Mouse (Mus musculus): ENCODE data around the gene Igfn1. TPM values are rescaled to one million over a fixed set of nuclear protein-coding genes. Genes with fewer than 3 reads are reported as not detected.

Igfn1 gene
- polyA plus RNA-seq, 1 experiment from 2014 or later, result not detected

DNA sequence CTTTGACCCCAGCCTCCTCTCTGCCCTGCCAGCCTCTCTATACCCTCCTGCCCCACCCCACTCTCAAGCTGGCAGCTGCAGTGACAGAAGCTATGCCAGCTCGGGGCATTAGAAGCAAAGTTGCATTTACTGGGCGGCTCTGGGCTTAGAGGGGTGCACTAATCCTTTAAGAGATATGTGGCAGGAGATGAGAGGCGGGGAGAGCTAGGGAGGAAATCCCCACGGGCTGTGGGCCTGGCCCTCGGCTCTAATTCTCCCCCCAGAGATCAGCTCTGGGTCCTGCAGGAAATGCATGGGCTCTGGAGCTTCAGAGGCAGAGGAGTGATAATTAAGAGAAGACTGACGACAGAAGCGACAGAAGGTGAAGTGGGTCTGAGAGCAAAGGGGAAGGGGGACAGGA, 26.8 kb upstream of the Igfn1 start:
- Histone ChIP-seq H3K4me2 (replicated peaks) (no peak overlapping the region), H3K4me3 (no peak overlapping the region), H3K4me1 (no peaks in the 10 kb centered on the region), H3K9me3 (no peaks in the 10 kb centered on the region), H3K9ac (no peak overlapping the region), H3K27ac (no peak overlapping the region), H3K36me3 (peaks cover 76% of the 10 kb centered on the region), H3K27me3 (replicated peaks) (no peaks in the 10 kb centered on the region; the same call in 1 of the 2 replicates)
- no peak for ATAC-seq (ENCODE audit: low FRiP score, low read depth)
- WGBS, result 80% methylated on average over 7 of the region's 7 CpGs

DNA sequence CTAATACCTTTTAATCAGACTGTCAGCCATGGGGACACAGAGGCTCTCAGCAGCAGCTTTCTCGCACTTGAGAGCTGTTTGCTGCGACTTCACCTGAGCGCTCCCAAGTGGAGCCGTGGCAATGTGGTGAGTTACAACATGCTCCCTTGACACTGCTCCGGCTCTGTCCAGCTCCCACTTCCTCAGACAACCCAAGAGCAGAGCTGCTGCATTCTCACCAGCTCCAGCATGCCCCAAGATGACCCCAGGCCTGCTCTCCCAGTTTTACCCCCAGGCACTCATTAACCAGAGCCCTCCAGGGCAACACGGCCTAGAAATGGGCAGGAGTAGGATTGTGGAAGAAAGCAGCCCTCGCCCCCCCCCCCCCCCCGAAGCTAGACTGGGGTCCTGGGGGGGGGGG, 25.6 kb upstream of the Igfn1 start:
- Histone ChIP-seq H3K9ac (no peak overlapping the region), H3K27me3 (replicated peaks) (no peaks in the 10 kb centered on the region), H3K4me3 (no peak overlapping the region), H3K27ac (no peak overlapping the region), H3K36me3 (peaks cover 89% of the 10 kb centered on the region), H3K9me3 (no peaks in the 10 kb centered on the region), H3K4me1 (no peaks in the 10 kb centered on the region), H3K4me2 (replicated peaks) (no peak overlapping the region)
- ATAC-seq (ENCODE audit: low FRiP score, low read depth), result no peak
- WGBS, result 78% methylated on average over 8 of the region's 8 CpGs

DNA sequence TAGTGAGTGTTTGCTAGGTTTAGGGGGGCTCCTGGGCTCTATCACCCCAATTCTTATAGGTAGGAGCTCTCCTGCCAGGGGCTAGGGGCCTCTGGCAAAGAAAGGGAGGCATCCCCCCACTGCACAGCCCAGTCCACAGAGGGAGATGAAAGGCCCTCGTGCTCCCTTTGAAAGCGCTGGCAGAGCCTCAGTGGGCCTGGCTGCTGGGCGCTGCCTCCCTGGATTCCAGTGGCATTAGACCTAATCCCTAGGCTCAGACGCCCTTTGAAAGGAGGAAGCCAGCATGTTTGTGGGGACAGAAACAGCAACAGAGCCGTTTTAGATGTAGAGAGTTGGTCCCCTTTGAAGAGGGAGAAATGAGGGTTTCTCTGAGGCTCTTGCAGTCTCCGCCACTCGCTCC, 24.1 kb upstream of the Igfn1 start:
- peaks cover 98% of the 10 kb centered on the region for H3K36me3 ChIP-seq
- H3K4me3 ChIP-seq, result no peak overlapping the region
- 68% methylated on average over 7 of the region's 7 CpGs for WGBS
- H3K9me3 ChIP-seq, result no peaks in the 10 kb centered on the region
- no peaks in the 10 kb centered on the region for H3K27me3 ChIP-seq (replicated peaks)
- H3K27ac ChIP-seq, result no peak overlapping the region
- H3K4me1 ChIP-seq, result no peaks in the 10 kb centered on the region
- H3K9ac ChIP-seq, result no peak overlapping the region
- no peak overlapping the region for H3K4me2 ChIP-seq (replicated peaks)
- ATAC-seq (ENCODE audit: low FRiP score, low read depth), result no peak

DNA sequence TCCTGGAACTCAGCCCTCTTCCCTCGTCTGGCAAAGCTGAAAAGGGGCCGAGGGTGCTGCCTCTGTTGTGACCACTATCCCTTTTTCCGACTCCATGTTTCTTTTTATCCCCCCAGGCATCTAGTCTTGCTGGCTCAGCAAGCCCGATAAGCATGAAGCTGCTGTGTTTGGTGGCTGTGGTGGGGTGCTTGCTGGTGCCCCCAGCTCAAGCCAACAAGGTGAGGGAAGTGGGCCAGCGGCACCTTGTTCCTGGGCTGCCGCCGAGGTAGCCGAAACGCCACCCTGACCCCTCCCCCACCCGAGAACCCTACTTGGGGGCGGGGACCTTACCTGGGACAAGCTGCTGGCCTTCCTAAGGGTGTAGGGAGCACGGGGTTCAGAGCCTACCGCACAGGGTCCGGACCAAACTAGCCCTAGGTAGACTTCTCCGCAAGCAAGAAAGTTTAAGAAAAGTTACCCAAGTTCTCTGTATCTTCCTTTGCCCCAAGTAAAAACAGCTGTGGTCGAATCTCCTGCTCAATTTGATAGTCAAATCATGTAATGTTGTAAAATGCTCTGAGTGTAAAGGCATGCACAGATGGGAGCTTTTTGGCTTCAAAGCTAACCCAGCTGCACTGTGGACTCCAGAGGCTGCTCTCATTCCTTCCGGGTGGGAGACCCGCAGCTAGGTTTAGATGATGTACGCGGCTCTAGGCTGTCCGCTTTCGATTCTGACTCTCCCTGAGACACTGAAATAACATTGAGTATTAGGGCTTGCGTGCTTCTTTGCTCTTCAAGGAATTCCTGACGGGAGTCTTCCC, 12.4 kb upstream of the Igfn1 start:
- Histone ChIP-seq H3K9ac (peak overlapping the region; percentile 91), H3K4me3 (peak overlapping the region; percentile 83), H3K9me3 (no peaks in the 10 kb centered on the region), H3K4me1 (peaks cover 14% of the 10 kb centered on the region), H3K27me3 (replicated peaks) (no peaks in the 10 kb centered on the region), H3K27ac (peak overlapping the region; percentile 27; the same call in 1 of the 2 replicates), H3K4me2 (replicated peaks) (peak overlapping the region; percentile 96), H3K36me3 (peaks cover 28% of the 10 kb centered on the region)
- ATAC-seq (ENCODE audit: low FRiP score, low read depth), result peak; percentile 48
- WGBS, result 10% methylated on average over 24 of the region's 24 CpGs

DNA sequence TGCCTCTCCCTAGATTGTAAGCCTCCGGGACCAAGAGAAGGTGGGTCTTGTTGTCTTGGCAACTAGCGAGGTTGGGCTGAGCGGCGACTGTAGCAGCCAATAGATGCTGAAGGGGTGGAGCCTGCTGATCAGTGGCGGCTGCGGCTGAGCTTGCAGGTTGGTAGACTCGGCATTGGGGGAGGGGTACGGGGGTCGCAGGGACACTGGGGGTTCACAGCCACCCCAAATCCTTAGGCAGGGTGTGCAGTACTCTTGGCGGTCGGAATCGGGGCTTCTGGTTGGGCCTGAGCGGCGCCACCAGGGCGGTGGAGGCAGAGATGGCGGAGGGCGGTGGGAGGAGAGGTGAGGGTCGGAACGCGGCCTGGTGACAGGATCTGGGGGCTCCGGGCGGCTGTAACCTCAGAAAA, 11.8 kb upstream of the Igfn1 start:
- Histone ChIP-seq H3K4me1 (peaks cover 14% of the 10 kb centered on the region), H3K36me3 (peaks cover 22% of the 10 kb centered on the region), H3K9me3 (no peaks in the 10 kb centered on the region), H3K4me3 (peak overlapping the region; percentile 83), H3K4me2 (replicated peaks) (peak overlapping the region; percentile 96), H3K27ac (peak overlapping the region; percentile 27; the same call in 1 of the 2 replicates), H3K9ac (peak overlapping the region; percentile 91), H3K27me3 (replicated peaks) (no peaks in the 10 kb centered on the region)
- peak; percentile 99 for ATAC-seq (ENCODE audit: low FRiP score, low read depth)
- WGBS, result under 1% methylated on average over 22 of the region's 22 CpGs

DNA sequence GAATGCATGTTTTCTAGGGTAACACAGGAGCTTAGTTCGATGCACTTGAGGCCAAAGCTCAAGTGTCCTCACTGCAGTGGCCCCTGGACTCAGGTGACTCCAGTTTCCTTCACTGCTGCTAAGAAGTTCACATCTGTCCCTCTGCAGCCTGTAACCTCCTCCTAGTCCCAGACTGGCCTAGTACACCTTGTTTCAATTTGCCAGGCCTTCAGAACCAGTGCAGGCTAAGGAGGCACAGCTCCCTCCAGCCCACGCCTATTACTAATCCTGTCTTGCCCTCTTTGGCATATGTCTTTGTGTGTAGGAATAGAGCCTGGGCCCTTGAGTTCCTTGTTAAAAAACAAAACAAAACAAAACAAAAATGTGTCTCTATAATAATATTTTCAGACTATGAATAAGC, 11.2 kb upstream of the Igfn1 start:
- Histone ChIP-seq H3K9me3 (no peaks in the 10 kb centered on the region), H3K27ac (no peak overlapping the region), H3K4me2 (replicated peaks) (peak overlapping the region; percentile 96), H3K36me3 (peaks cover 16% of the 10 kb centered on the region), H3K9ac (no peak overlapping the region), H3K27me3 (replicated peaks) (no peaks in the 10 kb centered on the region), H3K4me3 (no peak overlapping the region), H3K4me1 (peaks cover 14% of the 10 kb centered on the region)
- 85% methylated on average over 2 of the region's 2 CpGs for WGBS
- peak; percentile 30; the same call in 1 of the 2 replicates for ATAC-seq (ENCODE audit: low FRiP score, low read depth)

DNA sequence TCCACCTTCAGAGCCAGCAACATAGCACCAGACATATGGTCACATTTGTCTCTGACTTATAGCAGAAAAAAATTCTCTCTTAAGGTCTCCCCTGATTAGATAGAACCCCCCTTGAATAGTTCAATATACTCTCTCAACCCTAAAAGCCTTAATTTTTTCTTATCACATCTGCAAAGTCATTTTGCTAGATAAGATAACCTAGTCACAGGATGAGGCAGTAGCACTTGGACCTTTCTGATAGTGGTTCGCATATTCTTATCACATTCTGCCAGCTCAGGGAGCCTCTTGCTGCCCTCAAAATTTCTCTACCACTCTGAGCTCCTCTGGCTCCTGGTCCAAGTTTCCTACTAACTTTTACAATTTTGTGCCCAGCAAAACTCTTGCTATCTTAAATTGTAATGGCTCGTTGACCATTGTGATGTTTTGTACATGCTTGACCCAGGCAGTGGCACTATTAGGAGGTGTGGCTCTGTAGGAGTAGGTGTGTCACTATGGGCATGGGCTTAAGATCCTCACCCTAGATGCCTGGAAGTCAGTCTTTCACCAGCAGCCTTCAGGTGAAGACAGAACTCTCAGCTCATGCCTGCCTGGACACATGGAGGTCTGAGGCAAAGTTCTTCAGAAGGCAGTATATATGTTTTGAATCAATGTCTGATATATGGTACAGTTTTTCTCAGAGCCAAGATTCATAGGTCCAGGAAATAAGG, 8.8 kb upstream of the Igfn1 start:
- Histone ChIP-seq H3K27me3 (replicated peaks) (no peaks in the 10 kb centered on the region), H3K4me3 (no peak overlapping the region), H3K9ac (no peak overlapping the region), H3K9me3 (no peaks in the 10 kb centered on the region), H3K4me2 (replicated peaks) (no peak overlapping the region), H3K36me3 (no peaks in the 10 kb centered on the region), H3K27ac (no peak overlapping the region), H3K4me1 (peaks cover 14% of the 10 kb centered on the region)
- WGBS, result 82% methylated on average over 2 of the region's 2 CpGs
- ATAC-seq (ENCODE audit: low FRiP score, low read depth), result no peak

DNA sequence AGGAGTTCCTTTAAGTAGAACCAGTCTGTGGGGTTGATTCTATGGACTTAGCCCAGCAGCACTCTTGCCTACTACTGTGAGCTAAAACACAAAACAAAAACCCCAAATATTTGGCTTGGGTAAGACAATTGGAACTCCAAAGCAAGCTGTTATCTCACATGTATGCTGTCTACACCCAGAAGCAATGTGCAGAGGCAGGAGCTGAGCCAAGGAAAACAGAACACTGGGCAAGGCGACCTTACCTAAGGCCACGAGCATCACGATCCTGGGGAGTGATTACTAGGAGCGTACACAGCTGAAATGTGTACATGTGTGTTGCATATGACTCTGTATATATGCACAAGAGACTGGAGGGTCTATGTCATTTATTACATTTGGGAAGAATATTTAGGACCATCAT, 7.4 kb upstream of the Igfn1 start:
- no peak overlapping the region for H3K4me2 ChIP-seq (replicated peaks)
- WGBS, result 82% methylated on average over 4 of the region's 4 CpGs
- no peak for ATAC-seq (ENCODE audit: low FRiP score, low read depth)
- 0 out of 2 replicates have a peak, but pooled peaks cover 5% of the 10 kb centered on the region for H3K4me1 ChIP-seq
- H3K27ac ChIP-seq, result no peak overlapping the region
- no peak overlapping the region for H3K4me3 ChIP-seq
- H3K9me3 ChIP-seq, result no peaks in the 10 kb centered on the region
- H3K27me3 ChIP-seq (replicated peaks), result no peaks in the 10 kb centered on the region
- H3K9ac ChIP-seq, result no peak overlapping the region
- H3K36me3 ChIP-seq, result no peaks in the 10 kb centered on the region

DNA sequence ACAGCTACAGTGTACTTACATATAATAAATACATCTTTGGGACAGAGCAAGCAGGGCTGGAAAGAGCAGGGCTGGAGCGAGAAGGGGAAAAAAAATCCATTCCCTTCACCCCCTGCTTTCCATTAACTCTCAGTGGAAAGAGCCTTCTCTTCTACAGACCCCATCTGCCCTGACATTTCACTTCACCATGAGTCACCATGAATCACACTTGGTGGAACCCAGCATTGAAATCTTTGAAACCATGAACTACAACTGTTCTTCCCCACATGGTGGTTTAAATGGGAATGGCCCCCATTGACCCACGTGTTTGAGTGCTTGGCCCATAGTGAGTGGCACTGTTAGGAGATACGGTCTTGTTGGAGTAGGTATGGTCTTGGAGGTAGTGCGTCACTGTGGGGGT, 4.1 kb upstream of the Igfn1 start:
- no peak overlapping the region for H3K9ac ChIP-seq
- H3K4me1 ChIP-seq, result peaks cover 11% of the 10 kb centered on the region
- no peak overlapping the region for H3K4me2 ChIP-seq (replicated peaks)
- ATAC-seq (ENCODE audit: low FRiP score, low read depth), result no peak
- peaks cover 7% of the 10 kb centered on the region; the same call in 1 of the 2 replicates for H3K27me3 ChIP-seq (replicated peaks)
- H3K36me3 ChIP-seq, result no peaks in the 10 kb centered on the region
- no peak overlapping the region for H3K4me3 ChIP-seq
- no peaks in the 10 kb centered on the region for H3K9me3 ChIP-seq
- 85% methylated on average over 4 of the region's 4 CpGs for WGBS
- no peak overlapping the region for H3K27ac ChIP-seq

DNA sequence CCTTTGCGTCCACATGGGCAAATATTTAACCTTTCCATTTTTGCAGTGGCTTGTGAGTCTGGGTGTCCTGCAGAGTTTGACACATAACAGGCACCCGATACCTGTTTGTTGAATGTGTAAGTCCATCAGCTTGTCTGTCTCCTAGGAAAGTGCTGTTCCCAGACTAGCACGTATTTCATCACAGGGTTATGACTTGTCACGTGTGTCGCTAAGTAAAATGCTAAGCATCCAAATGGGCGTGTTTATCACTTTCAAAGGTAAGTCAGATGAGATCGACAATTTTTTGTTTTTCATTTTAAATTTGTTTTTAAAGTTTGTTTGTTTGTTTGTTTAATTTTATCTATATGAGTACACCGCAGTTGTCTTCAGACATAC, 2.0 kb upstream of the Igfn1 start:
- 27% methylated on average over 8 of the region's 8 CpGs for WGBS
- ATAC-seq (ENCODE audit: low FRiP score, low read depth), result no peak
- H3K9me3 ChIP-seq, result no peaks in the 10 kb centered on the region
- no peaks in the 10 kb centered on the region for H3K36me3 ChIP-seq
- no peak overlapping the region for H3K27ac ChIP-seq
- H3K4me2 ChIP-seq (replicated peaks), result peak overlapping the region; percentile 70
- peak overlapping the region; percentile 38; the same call in 1 of the 2 replicates for H3K4me3 ChIP-seq
- H3K4me1 ChIP-seq, result peaks cover 11% of the 10 kb centered on the region
- no peak overlapping the region for H3K9ac ChIP-seq
- peaks cover 7% of the 10 kb centered on the region; the same call in 1 of the 2 replicates for H3K27me3 ChIP-seq (replicated peaks)

DNA sequence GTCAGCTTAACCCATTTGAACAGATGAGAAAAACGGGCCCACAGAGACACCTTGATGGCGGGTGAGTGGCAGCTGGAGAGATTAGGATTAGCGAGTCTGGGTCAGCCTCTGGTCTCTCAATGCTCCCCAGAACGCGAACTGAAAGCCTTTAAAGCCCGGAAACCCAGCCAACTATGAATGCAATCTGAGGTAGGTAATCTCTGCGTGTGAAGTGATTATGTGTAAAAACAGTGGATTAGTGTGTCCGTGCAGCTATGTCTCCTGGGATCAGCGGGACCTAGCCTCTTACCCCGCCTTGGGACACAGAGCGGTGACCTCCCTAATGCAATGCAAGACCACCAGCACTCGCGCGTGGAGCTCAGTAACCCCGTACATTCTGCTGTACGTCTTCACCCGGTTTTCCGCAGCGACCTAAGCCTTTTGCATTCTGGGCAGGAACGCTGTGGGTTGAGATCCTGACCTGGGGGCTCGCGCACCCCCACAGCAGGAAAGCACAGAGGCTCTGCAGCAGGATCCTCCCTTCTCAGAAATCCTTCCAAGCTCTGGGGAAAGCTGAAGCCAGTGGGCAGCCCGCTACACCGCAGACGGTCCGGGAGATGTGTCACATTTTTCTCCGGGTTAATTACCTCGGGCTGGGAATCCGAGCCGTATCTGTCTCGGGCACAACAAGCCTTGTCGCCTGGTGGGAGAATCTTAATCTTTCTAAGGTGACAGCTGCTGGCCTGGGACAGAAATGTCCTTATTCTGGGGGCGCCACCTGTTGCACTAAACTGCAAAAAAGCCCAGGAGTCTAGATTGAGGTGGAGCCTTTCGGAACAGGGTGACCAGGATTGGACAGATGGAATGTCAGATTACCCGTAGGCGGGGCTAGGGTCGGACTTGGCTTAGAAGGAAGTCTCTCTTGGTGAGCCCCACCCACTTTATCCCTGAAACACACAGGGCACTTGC, 1.3 kb upstream of the Igfn1 start, which contains the start of gene Tmem9:
Gene Tmem9 (plus strand): TSS at position 940 of the 948 bp plus-strand sequence.
- ATAC-seq (ENCODE audit: low FRiP score, low read depth), result peak; percentile 70
- Histone ChIP-seq H3K4me1 (peaks cover 11% of the 10 kb centered on the region), H3K27me3 (replicated peaks) (peaks cover 7% of the 10 kb centered on the region; the same call in 1 of the 2 replicates), H3K9ac (0 out of 2 replicates have a peak within 1 kb of the TSS, but pooled peaks have one; percentile 35), H3K4me2 (replicated peaks) (peak within 1 kb of the TSS; percentile 70), H3K9me3 (no peaks in the 10 kb centered on the region), H3K4me3 (peak within 1 kb of the TSS; percentile 38), H3K27ac (no peak within 1 kb of the TSS), H3K36me3 (no peaks in the 10 kb centered on the region)
- WGBS, result 3% methylated on average over 37 of the region's 37 CpGs
